Mouse (Mus musculus): Measurements from ENCODE around the gene Nek3. TPM values are rescaled to one million over a fixed set of nuclear protein-coding genes. Genes with fewer than 3 reads are reported as not detected.
A peak's percentile ranks its signal among the peaks of the same experiment; 100 is the strongest.

Gene Nek3
- total RNA-seq (2021) = 1 to 10 TPM; 1.6 to 2.1 TPM

GRCm38 (mm10) chr8:22166080-22166603 lies at the start of gene Nek3:
TSS of gene Nek3 (minus strand) at chr8:22166435.
- peak; percentile 80 to 85 for DNase-seq
- intact Hi-C loops (cut with DNase I) = loop anchor here (2.0 to 5.0 kb wide), 2 partner anchors 19 to 174 kb away; partner anchors contain the start of gene Ckap2

DNA sequence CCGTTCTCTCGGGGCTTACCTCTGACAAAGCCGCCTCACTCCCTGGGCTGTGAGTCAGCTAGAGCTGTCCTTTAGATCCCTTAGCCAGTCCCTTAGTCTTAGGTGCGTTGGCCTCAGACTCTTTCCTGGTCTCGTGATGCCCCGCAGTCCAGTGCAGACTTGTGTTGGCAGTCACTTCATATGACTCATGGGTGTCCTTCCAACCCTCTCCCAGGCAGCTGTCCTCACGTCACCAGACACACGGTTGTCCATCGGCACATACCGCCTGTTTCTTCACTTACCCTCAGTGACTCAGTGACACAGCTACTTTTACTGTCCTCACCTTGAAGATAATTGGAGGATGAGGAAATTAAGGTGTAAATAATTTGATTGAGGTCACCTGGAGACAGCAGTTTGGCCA lies 48.6 kb upstream of the Nek3 start:
- DNase-seq = peak in 1 of 2 experiments; percentile 19
- intact Hi-C loops (cut with DNase I) = no loop called here

GRCm38 (mm10) chr8:22209012-22209411 lies 42.8 kb upstream of the Nek3 start:
- peak in 1 of 2 experiments; percentile 20 for DNase-seq
- intact Hi-C loops (cut with DNase I) = no loop called here

DNA sequence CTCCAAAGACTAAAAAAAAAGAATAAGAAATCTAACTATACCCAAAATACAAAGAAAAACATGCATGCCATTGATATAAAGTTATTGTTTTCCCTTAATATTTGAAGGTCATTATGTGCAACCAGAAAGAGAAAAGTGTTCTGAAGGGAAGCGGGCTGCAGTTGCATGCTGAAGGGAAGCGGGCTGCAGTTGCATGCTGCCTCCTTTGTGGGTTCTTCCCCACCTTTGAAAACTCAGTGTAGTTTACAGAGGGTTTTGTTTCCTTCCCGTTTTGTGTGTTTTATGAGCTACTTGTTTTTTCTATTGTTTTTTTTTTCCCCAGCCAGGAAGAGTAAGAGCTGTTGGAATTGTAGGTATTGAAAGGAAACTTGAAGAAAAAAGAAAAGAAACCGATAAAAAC lies 41.3 kb upstream of the Nek3 start:
- no peak for DNase-seq
- intact Hi-C loops (cut with DNase I) = no loop called here

DNA sequence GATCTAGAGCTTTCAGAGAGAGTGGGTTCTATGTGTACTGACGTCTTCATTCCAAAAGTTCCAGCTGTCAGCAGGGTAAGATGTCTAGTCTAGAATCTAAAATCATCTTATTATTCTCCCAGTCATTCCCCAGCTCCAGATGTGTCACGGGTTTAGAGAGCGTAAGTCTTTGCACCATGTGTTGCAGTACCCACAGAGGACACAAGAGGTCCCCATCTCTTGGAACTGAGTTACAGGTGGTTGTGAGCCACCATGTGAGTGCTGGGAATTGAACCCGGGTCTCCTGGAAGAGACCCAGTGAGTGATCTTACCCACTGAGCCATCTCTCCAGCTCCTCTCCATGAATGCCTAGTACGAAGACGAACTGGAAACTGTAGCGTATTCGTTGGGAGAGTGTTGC lies 33.2 kb upstream of the Nek3 start:
- no peak for DNase-seq
- intact Hi-C loops (cut with DNase I) = loop anchor here (10.0 kb wide), 1 partner anchor 105 kb away; no protein-coding TSS in a partner anchor

- intact Hi-C loops (cut with DNase I) = loop anchor here (10.0 kb wide), 1 partner anchor 107 kb away; no protein-coding TSS in a partner anchor
- no peak for DNase-seq
Measured at GRCm38 (mm10) chr8:22197914-22198313, 31.7 kb upstream of the Nek3 start.

DNA sequence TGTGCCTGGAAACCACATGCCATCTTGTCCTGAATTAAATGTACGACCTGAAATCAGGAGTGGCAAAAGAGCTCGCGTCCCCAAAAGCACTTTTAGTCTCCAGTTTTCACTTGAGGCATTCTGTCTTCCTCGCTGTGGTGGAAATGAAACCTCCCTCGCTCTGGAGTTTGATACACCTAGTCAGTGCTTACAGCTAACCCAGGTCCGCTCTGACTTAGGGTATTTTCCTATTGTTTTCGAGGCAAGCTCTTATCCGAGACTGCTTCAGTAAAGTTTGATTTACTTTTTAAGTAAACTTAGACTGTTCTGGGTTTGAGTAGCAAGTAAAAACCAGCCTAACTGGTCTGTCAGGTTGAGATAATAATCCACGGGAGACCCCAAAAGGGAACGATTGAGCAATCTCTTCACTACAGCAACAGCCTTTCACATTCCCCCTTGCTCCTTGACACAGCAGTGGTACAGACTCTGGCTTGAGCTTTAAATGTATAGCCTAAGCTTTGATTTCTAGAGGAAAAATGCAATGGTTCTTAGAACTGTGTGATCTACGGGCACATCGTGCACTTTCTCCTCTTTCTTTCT lies 27.3 kb upstream of the Nek3 start:
- intact Hi-C loops (cut with DNase I) = loop anchor here (2.0 to 10.0 kb wide), 4 partner anchors 33 to 204 kb away; partner anchors contain the start of genes Slc25a15 and Thsd1
- DNase-seq = no peak

GRCm38 (mm10) chr8:22192660-22193431 lies 26.6 kb upstream of the Nek3 start, which contains the start of gene Vps36:
TSS of gene Vps36 (plus strand) at chr8:22192809.
- intact Hi-C loops (cut with DNase I) = loop anchor here (1.0 to 10.0 kb wide), 5 partner anchors 34 to 204 kb away; partner anchors contain the start of genes Slc25a15 and Thsd1
- DNase-seq = peak; percentile 93 to 96

DNA sequence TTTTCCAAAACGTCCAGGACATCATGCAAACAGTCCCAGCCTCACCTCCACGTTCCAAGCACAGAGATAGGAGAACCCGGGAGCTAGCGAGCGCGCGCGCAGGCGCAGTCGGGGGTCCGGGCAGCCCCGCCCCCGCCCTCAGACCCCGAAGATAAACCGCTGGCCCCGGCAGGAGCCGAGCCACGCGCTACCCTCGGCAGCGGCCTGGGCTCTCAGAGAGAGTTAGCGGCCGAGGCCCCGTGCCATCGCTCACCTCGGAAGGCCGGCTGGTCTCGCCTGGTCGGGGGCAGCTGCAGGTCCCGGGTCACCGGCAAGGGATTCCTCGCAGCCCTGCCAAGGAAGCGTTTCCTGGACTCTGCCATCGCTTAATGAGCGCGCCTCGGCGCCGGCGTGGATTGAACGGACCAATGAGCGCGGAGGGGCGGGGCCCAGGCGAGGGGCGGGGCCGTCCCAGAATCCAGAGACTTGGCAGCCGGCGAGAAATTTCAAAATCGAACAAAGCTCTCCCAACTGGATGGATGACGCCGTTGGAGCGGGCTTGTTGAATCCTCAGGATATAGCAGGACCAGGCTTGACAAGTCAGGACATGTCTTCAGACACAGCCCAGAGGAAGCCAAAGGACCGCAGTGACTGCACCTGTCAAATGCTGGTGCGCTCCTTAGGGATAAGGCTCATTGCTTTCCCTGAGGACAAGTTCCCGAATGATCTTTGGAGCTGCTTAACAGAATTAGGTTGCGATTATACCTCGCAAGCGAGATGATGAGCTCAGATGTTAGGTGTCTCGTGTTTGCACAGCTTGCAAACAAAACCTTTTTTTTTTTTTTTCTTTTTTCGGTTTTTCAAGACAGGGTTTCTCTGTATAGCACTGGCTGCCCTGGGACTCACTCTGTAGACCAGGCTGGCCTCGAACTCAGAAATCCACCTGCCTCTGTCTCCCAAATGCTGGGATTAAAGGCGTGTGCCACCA lies 19.5 kb upstream of the Nek3 start, which contains the start of gene Ckap2:
Gene Ckap2 (minus strand): TSS at position 389 of the 967 bp plus-strand sequence.
- peak; percentile 88 for DNase-seq
- intact Hi-C loops (cut with DNase I) = loop anchor here (2.0 kb wide), 1 partner anchor 19 kb away; the partner anchor contains the start of gene Nek3

DNA sequence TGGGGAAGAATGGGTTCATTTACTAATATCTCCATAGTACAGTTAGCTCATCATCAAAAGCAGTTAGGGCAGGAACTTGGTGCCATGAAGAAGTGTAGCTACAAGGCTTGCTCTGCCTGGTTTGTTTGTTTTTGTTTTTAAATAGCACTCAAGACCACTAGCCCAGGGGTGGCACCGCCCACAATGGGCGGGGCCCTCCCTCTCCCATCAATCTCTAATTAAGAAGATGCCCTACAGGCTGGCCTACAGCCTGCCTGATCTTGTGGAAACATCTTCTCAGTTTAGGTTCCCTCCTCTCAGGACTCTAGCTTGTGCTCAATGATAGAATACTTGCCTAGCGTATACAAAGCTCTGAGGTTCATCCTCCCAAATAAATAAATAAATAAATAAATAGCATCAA lies 18.6 kb upstream of the Nek3 start:
- no peak for DNase-seq
- intact Hi-C loops (cut with DNase I) = loop anchor here (2.0 kb wide), 1 partner anchor 18 kb away; the partner anchor contains the start of gene Nek3

DNA sequence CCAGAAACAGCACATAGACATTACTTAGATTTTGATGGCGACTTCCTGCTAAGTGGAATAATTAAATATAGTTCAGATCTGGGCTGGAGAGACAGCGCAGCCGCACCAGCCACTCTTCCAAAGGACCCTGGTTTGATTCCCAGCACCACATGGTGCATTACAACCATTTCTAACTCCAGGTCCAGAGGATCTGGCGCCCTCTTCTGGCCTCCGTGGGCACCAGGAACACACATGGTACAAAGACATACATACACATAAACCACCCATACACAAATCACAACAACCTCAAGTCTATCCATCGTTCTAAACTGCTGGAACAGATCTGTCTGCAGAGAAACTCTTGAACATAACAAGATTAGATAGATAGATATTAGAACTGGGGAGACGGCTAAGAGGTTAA lies 9.7 kb upstream of the Nek3 start:
- intact Hi-C loops (cut with DNase I) = no loop called here

DNA sequence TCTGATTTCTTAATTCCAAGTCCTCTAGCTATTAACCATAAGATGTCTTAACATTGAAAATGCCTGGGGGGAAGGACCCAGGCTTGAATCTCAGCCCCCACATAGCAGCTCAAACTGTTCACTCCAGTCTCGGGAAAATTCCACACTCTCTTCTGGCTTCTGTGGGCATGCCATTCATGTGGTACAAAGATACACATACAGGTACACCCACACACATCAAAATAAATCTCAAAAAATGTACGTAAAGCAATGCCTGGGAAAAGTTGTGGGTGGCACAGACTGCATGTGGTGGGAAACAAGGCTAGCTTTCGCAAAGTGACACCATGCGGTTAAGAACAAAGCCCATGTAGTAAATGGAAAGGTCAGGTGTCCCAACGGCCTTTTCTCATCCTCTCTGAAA lies 2.9 kb upstream of the Nek3 start:
- intact Hi-C loops (cut with DNase I) = loop anchor here (5.0 kb wide), 1 partner anchor 177 kb away; no protein-coding TSS in a partner anchor
- no peak for DNase-seq

More for the DNA sequence above, 9.7 kb upstream of the Nek3 start:
- DNase-seq = no peak

GRCm38 (mm10) chr8:22165251-22166079 lies 770 bp downstream of the Nek3 start:
- DNase-seq = no peak
- intact Hi-C loops (cut with DNase I) = loop anchor here (2.0 to 5.0 kb wide), 3 partner anchors 19 to 173 kb away; partner anchors contain the start of genes Alg11, Atp7b and Ckap2

GRCm38 (mm10) chr8:22164431-22164830 lies 1.8 kb downstream of the Nek3 start:
- intact Hi-C loops (cut with DNase I) = loop anchor here (2.0 kb wide), 1 partner anchor 104 kb away; the partner anchor contains the start of genes Alg11 and Atp7b
- DNase-seq = no peak

DNA sequence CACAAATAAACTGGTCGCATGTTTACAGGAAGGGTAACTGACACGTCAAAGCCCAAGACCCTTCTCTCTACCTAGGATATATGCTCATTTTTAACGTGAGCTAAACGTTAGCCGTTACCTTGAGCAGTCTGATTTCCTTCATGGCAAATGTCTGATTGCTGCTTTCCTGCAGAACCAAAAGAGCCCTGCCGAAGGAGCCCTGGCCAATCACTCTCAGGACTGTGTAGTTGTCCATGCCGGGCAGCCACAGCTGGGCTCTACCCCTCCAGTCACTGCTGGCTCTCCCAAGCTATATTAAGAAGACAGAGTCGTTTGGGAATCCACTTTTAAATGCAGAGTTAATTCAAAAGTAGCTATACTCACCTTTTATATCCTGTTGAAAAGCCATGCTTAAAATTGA lies 4.0 kb downstream of the Nek3 start:
- DNase-seq = no peak
- intact Hi-C loops (cut with DNase I) = no loop called here

GRCm38 (mm10) chr8:22150345-22150663 lies 15.9 kb downstream of the Nek3 start:
- DNase-seq = no peak
- intact Hi-C loops (cut with DNase I) = no loop called here

DNA sequence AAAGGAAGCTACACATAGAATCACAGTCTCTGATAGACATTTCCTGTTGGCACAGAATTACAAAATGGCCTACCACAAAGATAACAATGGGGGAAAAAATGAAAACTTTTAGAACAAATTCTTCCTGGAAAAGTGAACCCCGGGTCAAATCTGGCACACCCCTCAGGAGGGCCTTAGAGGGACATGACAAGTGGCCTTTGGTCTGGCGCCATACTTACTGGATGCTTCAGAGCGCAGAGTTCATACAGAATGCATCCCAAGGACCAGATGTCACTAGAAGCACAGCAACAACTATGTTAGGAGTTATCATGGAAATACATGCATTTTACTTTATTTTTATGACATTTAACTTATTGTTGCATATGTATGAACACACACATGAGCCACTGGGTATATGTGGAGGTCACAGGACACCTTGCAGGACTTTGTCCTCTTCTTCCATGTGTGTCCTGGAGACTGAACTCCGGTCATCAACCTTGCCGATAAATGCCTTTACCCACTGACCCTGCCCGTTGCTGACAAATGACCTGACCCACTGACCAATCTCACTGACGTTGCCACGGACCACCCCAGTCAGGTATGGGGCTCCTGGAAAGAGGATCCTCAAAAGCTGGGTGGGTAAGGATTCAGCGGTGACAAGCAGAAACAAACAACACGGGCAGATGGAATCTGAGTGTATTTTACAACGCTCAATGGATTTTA lies 16.4 kb downstream of the Nek3 start:
- DNase-seq = no peak
- intact Hi-C loops (cut with DNase I) = no loop called here

DNA sequence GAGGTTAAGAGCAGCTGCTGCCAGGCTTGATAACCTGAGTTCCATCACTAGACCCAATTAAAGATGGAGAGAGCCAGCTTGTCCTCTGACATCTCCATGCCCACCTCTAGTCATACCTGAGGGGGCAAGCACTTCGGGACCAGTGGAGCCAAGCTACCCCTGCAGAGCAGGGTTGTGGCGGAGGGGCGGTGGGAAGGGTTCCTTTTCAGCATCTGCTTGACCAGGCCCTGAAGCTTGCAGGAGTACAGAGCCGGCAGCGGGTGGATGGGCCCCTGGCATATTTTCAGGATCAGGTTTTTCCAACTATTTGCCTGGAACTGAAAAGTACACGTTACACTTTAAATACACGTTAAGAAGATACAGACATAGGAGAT lies 17.9 kb downstream of the Nek3 start:
- intact Hi-C loops (cut with DNase I) = no loop called here
- DNase-seq = no peak

Data from heart, postnatal 36 days (tissue).